ENCODE assay signal across 26 mouse cellular contexts in genomic region chr13:89652773-89653172, GRCm38 (mm10).
DNase-seq lines count a peak whose midpoint lies in the region; ATAC-seq and TF ChIP-seq lines count a peak whose summit lies in the region.
"Had no signal": no experiment of that assay in that cellular context is flagged by ENCODE, and none has a peak within 500 bp of the region (broad histone marks: within the 10 kb centered on the region; RNA-seq: fewer than 3 reads in every experiment).

No protein-coding gene starts in this region.

- no peaks in the 10 kb centered on the region for H3K9me3 ChIP-seq in limb, embryonic 13.5 days
- H3K9me3 ChIP-seq in limb, embryonic 10.5 days (replicated peaks): no peaks in the 10 kb centered on the region
- no peaks in the 10 kb centered on the region for H3K9me3 ChIP-seq in lung, embryonic 15.5 days
- no peaks in the 10 kb centered on the region for H3K9me3 ChIP-seq in embryonic facial prominence, embryonic 10.5 days
- H3K9me3 ChIP-seq: embryonic facial prominence, embryonic 13.5 days; forebrain, embryonic 12.5 days; heart, embryonic 10.5 days; heart, embryonic 13.5 days had no signal

- no peaks in the 10 kb centered on the region for H3K27me3 ChIP-seq in limb, embryonic 13.5 days
- no peaks in the 10 kb centered on the region for H3K27me3 ChIP-seq in limb, embryonic 10.5 days (ENCODE audit: low read depth, poor library complexity, severe bottlenecking)
- H3K27me3 ChIP-seq in lung, embryonic 15.5 days: no peaks in the 10 kb centered on the region
- H3K27me3 ChIP-seq in embryonic facial prominence, embryonic 10.5 days (replicated peaks; ENCODE audit: low read depth, poor library complexity, severe bottlenecking): no peaks in the 10 kb centered on the region
- H3K27me3 ChIP-seq: embryonic facial prominence, embryonic 13.5 days; forebrain, embryonic 12.5 days; heart, embryonic 13.5 days; Patski had no signal

- H3K4me2 ChIP-seq in limb, embryonic 13.5 days (replicated peaks): no peak overlapping the region
- no peak overlapping the region for H3K4me2 ChIP-seq in lung, embryonic 15.5 days
- H3K4me2 ChIP-seq: embryonic facial prominence, embryonic 13.5 days; forebrain, embryonic 12.5 days; heart, embryonic 13.5 days; hindbrain, embryonic 14.5 days had no signal

- 46% methylated on average over 1 of the region's 1 CpGs for WGBS in limb, embryonic 13.5 days
- WGBS in limb, embryonic 10.5 days: 73% methylated on average over 1 of the region's 1 CpGs
- WGBS in lung, embryonic 15.5 days: 21% methylated on average over 1 of the region's 1 CpGs
- WGBS in lung, adult 2 months: 16% methylated on average over 1 of the region's 1 CpGs
- whole genome bisulfite sequencing in embryonic facial prominence, embryonic 10.5 days: 66% methylated on average over 1 of the region's 1 CpGs

- TF ChIP-seq POLR2A in lung, adult 2 months (IDR thresholded peaks at IDR 0.05; ENCODE audit: borderline replicate concordance, extremely low read depth, low read depth, low read length): no peak

- DNase-seq in limb, embryonic 10.5 days (ENCODE audit: low spot score): no peak
- DNase-seq in lung, adult 2 months: no peak
- peak; percentile 12 for DNase-seq in lung, postnatal 25 days (ENCODE audit: low spot score)
- no peak for DNase-seq in lung, postnatal 14 days
- no peak for DNase-seq in embryonic facial prominence, embryonic 10.5 days (ENCODE audit: low spot score)
- DNase-seq: adrenal gland, adult 2 months; adrenal gland, postnatal 14 days; cerebellum, adult 11 months; cerebellum, adult 2 months; cerebellum, adult 9-11 months; cerebellum, postnatal 25 days; gastrocnemius, postnatal 10 days; gastrocnemius, postnatal 36 days; heart, adult 2 months; heart, postnatal 14 days; heart, postnatal 4 days had no signal

- ATAC-seq in limb, embryonic 13.5 days (ENCODE audit: low FRiP score, low read depth): no peak
- no peak for ATAC-seq in lung, embryonic 15.5 days (ENCODE audit: borderline replicate concordance, extremely low read depth, low FRiP score, low TSS enrichment)
- ATAC-seq: forebrain, embryonic 16.5 days; Patski had no signal

- no peak overlapping the region for H3K4me3 ChIP-seq in limb, embryonic 13.5 days
- no peak overlapping the region for H3K4me3 ChIP-seq in limb, embryonic 10.5 days
- no peak overlapping the region for H3K4me3 ChIP-seq in lung, embryonic 15.5 days
- no peak overlapping the region for H3K4me3 ChIP-seq in lung, adult 2 months (replicated peaks; ENCODE audit: extremely low read depth, low read depth, low read length)
- H3K4me3 ChIP-seq in embryonic facial prominence, embryonic 10.5 days: no peak overlapping the region
- H3K4me3 ChIP-seq: embryonic facial prominence, embryonic 13.5 days; erythroblast, embryonic 14.5 days; forebrain, embryonic 12.5 days; heart, adult 2 months; heart, embryonic 10.5 days; heart, embryonic 13.5 days had no signal

- TF ChIP-seq CTCF in lung, adult 2 months (IDR thresholded peaks at IDR 0.05; ENCODE audit: insufficient read depth, low read length): no peak

- 0 out of 2 replicates have a peak, but pooled peaks cover 9% of the 10 kb centered on the region for H3K4me1 ChIP-seq in limb, embryonic 13.5 days
- peaks cover 9% of the 10 kb centered on the region; the same call in 1 of the 2 replicates for H3K4me1 ChIP-seq in limb, embryonic 10.5 days
- no peaks in the 10 kb centered on the region for H3K4me1 ChIP-seq in lung, embryonic 15.5 days
- peaks cover 4% of the 10 kb centered on the region; the same call in 1 of the 2 replicates for H3K4me1 ChIP-seq in lung, adult 2 months (ENCODE audit: control insufficient read depth, insufficient read depth, low read length)
- no peaks in the 10 kb centered on the region for H3K4me1 ChIP-seq in embryonic facial prominence, embryonic 10.5 days
- H3K4me1 ChIP-seq: embryonic facial prominence, embryonic 13.5 days; forebrain, embryonic 12.5 days; heart, embryonic 10.5 days had no signal

- no peak overlapping the region for H3K9ac ChIP-seq in limb, embryonic 13.5 days
- no peak overlapping the region for H3K9ac ChIP-seq in lung, embryonic 15.5 days
- H3K9ac ChIP-seq: embryonic facial prominence, embryonic 13.5 days; forebrain, embryonic 12.5 days; heart, embryonic 13.5 days; hindbrain, embryonic 14.5 days had no signal

- H3K27ac ChIP-seq in limb, embryonic 13.5 days: 0 out of 2 replicates have a peak overlapping the region, but pooled peaks have one; percentile 1
- H3K27ac ChIP-seq in limb, embryonic 10.5 days: no peak overlapping the region
- H3K27ac ChIP-seq in lung, embryonic 15.5 days: peak overlapping the region; percentile 51; the same call in 1 of the 2 replicates
- H3K27ac ChIP-seq in embryonic facial prominence, embryonic 10.5 days (replicated peaks): no peak overlapping the region
- H3K27ac ChIP-seq: embryonic facial prominence, embryonic 13.5 days; forebrain, embryonic 12.5 days; heart, adult 2 months; heart, embryonic 10.5 days; heart, embryonic 13.5 days; hindbrain, embryonic 14.5 days had no signal

- peaks cover 24% of the 10 kb centered on the region for H3K36me3 ChIP-seq in limb, embryonic 13.5 days
- peaks cover 29% of the 10 kb centered on the region for H3K36me3 ChIP-seq in limb, embryonic 10.5 days
- peaks cover 13% of the 10 kb centered on the region for H3K36me3 ChIP-seq in lung, embryonic 15.5 days
- peaks cover 33% of the 10 kb centered on the region for H3K36me3 ChIP-seq in embryonic facial prominence, embryonic 10.5 days (replicated peaks)

Comparison
In these comparisons a context has a peak if more than half of its experiments do, and no peak if none do; other contexts are left out.
1. H3K27ac ChIP-seq: peak in limb, embryonic 13.5 days (single experiment) and lung, embryonic 15.5 days (single experiment); none in limb, embryonic 10.5 days (single experiment) and embryonic facial prominence, embryonic 10.5 days (single experiment).